Mouse (Mus musculus) cerebellum, adult 2 months (tissue): Measurements from ENCODE around the gene Gna12.

Experiments used
- CTCF ChIP-seq: fragments of 200-500 bp; IDR thresholded peaks from 2 replicates; pipeline ENCODE4 v1.5.1; 2011; ENCODE audit warnings: low read depth, mild to moderate bottlenecking, control low read depth, low read length, moderate library complexity, borderline replicate concordance; ENCODE audit not compliant: insufficient read depth
- POLR2A ChIP-seq: fragments of 200-500 bp; IDR thresholded peaks from 2 replicates; pipeline ENCODE4 v1.6.1; 2011; ENCODE audit warnings: low read length, control low read depth, borderline replicate concordance; ENCODE audit not compliant: insufficient read depth

DNA sequence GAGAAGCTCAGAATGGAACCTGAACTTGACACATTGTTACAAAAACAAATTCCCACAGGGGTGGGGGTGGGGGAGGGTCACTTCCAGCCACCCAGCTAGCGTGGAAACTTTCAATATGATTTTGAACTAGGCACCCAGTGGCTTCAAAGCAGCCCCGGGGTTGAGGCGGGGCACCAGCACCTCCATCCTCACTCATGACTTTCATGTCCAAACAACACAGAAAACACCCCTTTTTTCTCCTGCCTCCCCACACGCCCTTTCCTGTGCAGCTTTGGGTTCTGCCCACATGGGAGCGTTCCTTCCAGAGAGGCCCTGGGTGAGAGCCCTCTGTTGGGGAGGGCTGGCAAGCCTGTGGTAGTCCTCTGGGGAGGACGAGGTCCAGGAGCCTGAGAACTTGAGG is 41.0 kb upstream of the Gna12 start:
- TF ChIP-seq POLR2A (no peak), CTCF (no peak)
